8 mouse cellular contexts compared by ENCODE assay signal in the genomic region with DNA sequence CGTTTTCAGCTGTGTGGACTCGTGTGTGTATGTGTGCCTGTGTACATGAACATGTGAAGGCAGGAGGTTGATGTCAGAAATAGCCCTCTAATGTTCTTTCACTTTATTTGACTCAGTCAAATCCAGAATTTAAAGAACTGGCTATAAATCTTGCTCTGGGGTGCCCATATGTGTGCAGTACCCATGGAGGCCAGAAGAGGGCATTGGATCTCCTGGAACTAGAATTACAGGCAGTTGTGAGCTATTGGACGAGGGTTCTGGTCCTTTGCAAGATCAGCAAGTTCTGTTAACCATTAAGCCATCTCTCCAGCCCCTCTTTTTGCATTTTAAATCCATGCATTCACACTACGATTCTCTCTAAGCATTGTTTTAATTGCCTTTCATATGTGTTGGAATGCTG.
DNase-seq lines count a peak whose midpoint lies in the region; ATAC-seq and TF ChIP-seq lines count a peak whose summit lies in the region.

No protein-coding gene starts in this region.

- no peak overlapping the region for H3K4me2 ChIP-seq in midbrain, embryonic 14.5 days (ENCODE audit: low read length)
- H3K4me2 ChIP-seq in midbrain, embryonic 15.5 days = no peak overlapping the region
- H3K4me2 ChIP-seq in forebrain, embryonic 15.5 days (replicated peaks) = no peak overlapping the region

- no peaks in the 10 kb centered on the region for H3K27me3 ChIP-seq in midbrain, embryonic 14.5 days (ENCODE audit: control insufficient read depth, insufficient read depth, low read length)
- no peaks in the 10 kb centered on the region for H3K27me3 ChIP-seq in midbrain, embryonic 15.5 days (replicated peaks)
- H3K27me3 ChIP-seq in limb, embryonic 10.5 days (ENCODE audit: low read depth, poor library complexity, severe bottlenecking) = no peaks in the 10 kb centered on the region
- H3K27me3 ChIP-seq in forebrain, embryonic 15.5 days = no peaks in the 10 kb centered on the region

- H3K36me3 ChIP-seq in midbrain, embryonic 14.5 days (ENCODE audit: control insufficient read depth, insufficient read depth, low read length) = no peaks in the 10 kb centered on the region
- no peaks in the 10 kb centered on the region for H3K36me3 ChIP-seq in midbrain, embryonic 15.5 days (replicated peaks)
- H3K36me3 ChIP-seq in limb, embryonic 10.5 days = no peaks in the 10 kb centered on the region
- H3K36me3 ChIP-seq in forebrain, embryonic 15.5 days = no peaks in the 10 kb centered on the region

- H3K27ac ChIP-seq in midbrain, embryonic 14.5 days (replicated peaks; ENCODE audit: low read depth, low read length) = no peak overlapping the region
- H3K27ac ChIP-seq in midbrain, embryonic 15.5 days = no peak overlapping the region
- no peak overlapping the region for H3K27ac ChIP-seq in cortical plate, adult 2 months (ENCODE audit: insufficient read depth, low read length)
- no peak overlapping the region for H3K27ac ChIP-seq in limb, embryonic 10.5 days
- H3K27ac ChIP-seq in forebrain, embryonic 15.5 days (replicated peaks) = no peak overlapping the region

- TF ChIP-seq CTCF in cortical plate, adult 2 months (IDR thresholded peaks at IDR 0.05; ENCODE audit: extremely low read depth, insufficient read depth, low read length) = peak; percentile 35

- H3K9me3 ChIP-seq in midbrain, embryonic 14.5 days (ENCODE audit: control insufficient read depth, low read length) = peaks cover 5% of the 10 kb centered on the region; the same call in 1 of the 2 replicates
- no peaks in the 10 kb centered on the region for H3K9me3 ChIP-seq in midbrain, embryonic 15.5 days
- peaks cover 5% of the 10 kb centered on the region; the same call in 1 of the 2 replicates for H3K9me3 ChIP-seq in limb, embryonic 10.5 days (replicated peaks)
- H3K9me3 ChIP-seq in forebrain, embryonic 15.5 days = no peaks in the 10 kb centered on the region

- no peak overlapping the region for H3K9ac ChIP-seq in midbrain, embryonic 14.5 days (replicated peaks; ENCODE audit: low read length)
- H3K9ac ChIP-seq in midbrain, embryonic 15.5 days = no peak overlapping the region
- no peak overlapping the region for H3K9ac ChIP-seq in forebrain, embryonic 15.5 days (replicated peaks)

- peak; percentile 46 to 50 for DNase-seq in cerebellum, postnatal 36 days
- no peak for DNase-seq in cerebellum, adult 11 months
- peak; percentile 48 for DNase-seq in midbrain, embryonic 14.5 days
- DNase-seq in limb, embryonic 10.5 days (ENCODE audit: low spot score) = peak; percentile 61
- DNase-seq in right cerebral cortex, postnatal 25 days = peak; percentile 13

- no peak overlapping the region for H3K4me3 ChIP-seq in midbrain, embryonic 14.5 days (replicated peaks; ENCODE audit: low read depth, low read length)
- no peak overlapping the region for H3K4me3 ChIP-seq in midbrain, embryonic 15.5 days
- H3K4me3 ChIP-seq in cortical plate, adult 2 months (ENCODE audit: insufficient read depth, low read length) = no peak overlapping the region
- no peak overlapping the region for H3K4me3 ChIP-seq in limb, embryonic 10.5 days
- H3K4me3 ChIP-seq in forebrain, embryonic 15.5 days = no peak overlapping the region

- no peaks in the 10 kb centered on the region for H3K4me1 ChIP-seq in midbrain, embryonic 14.5 days (ENCODE audit: control insufficient read depth, insufficient read depth, low read length)
- H3K4me1 ChIP-seq in midbrain, embryonic 15.5 days = no peaks in the 10 kb centered on the region
- no peaks in the 10 kb centered on the region for H3K4me1 ChIP-seq in cortical plate, adult 2 months (ENCODE audit: control insufficient read depth, insufficient read depth, low read length)
- H3K4me1 ChIP-seq in limb, embryonic 10.5 days = no peaks in the 10 kb centered on the region
- no peaks in the 10 kb centered on the region for H3K4me1 ChIP-seq in forebrain, embryonic 15.5 days

- WGBS in midbrain, embryonic 14.5 days = 72% methylated on average over 4 of the region's 4 CpGs
- WGBS in midbrain, embryonic 15.5 days = 70% methylated on average over 4 of the region's 4 CpGs
- WGBS in limb, embryonic 10.5 days = 67% methylated on average over 4 of the region's 4 CpGs
- 70% methylated on average over 4 of the region's 4 CpGs for WGBS in forebrain, embryonic 15.5 days

- no peak for ATAC-seq in midbrain, embryonic 14.5 days (ENCODE audit: low FRiP score, low TSS enrichment)
- no peak for ATAC-seq in midbrain, embryonic 15.5 days (replicated peaks)
- ATAC-seq in forebrain, embryonic 15.5 days (replicated peaks) = no peak

- TF ChIP-seq POLR2A in cortical plate, adult 2 months (IDR thresholded peaks at IDR 0.05; ENCODE audit: extremely low read depth, insufficient read depth, low read length) = no peak
